Mouse (Mus musculus): ENCODE measurements at regions not wholly inside any gene's neighbourhood (a gene's known extent, or its start where the extent isn't known, plus 50 kb on each side); places are given as distances from the start of the nearest gene placed in this dataset.

GRCm38 (mm10) chr9:27216024-27216423, 60.8 kb upstream of the Jam3 start:
- H3K4me1 ChIP-seq (ENCODE audit: insufficient read depth, low read length): no peaks in the 10 kb centered on the region
- H3K9me3 ChIP-seq (ENCODE audit: low read length): no peaks in the 10 kb centered on the region
- no peak overlapping the region for H3K4me2 ChIP-seq (ENCODE audit: low read depth, low read length, poor library complexity, severe bottlenecking)
- TF ChIP-seq CTCF (IDR thresholded peaks at IDR 0.05): no peak
- peak; percentile 33 for DNase-seq (ENCODE audit: low spot score)
- H3K36me3 ChIP-seq (ENCODE audit: insufficient read depth, low read length): no peaks in the 10 kb centered on the region
- no peak overlapping the region for H3K9ac ChIP-seq (replicated peaks; ENCODE audit: low read length, poor library complexity, severe bottlenecking)
- no peaks in the 10 kb centered on the region for H3K27me3 ChIP-seq (ENCODE audit: insufficient read depth, low read length)
- WGBS: 89% methylated on average over 7 of the region's 7 CpGs
- no peak overlapping the region for H3K27ac ChIP-seq (ENCODE audit: low read depth, low read length)
- no peak overlapping the region for H3K4me3 ChIP-seq (ENCODE audit: low read depth, low read length)
- no peak for ATAC-seq (ENCODE audit: low FRiP score)

- Histone ChIP-seq H3K9ac (replicated peaks; ENCODE audit: low read length, poor library complexity, severe bottlenecking) (no peak overlapping the region), H3K9me3 (ENCODE audit: low read length) (no peaks in the 10 kb centered on the region), H3K36me3 (ENCODE audit: insufficient read depth, low read length) (no peaks in the 10 kb centered on the region), H3K27ac (ENCODE audit: low read depth, low read length) (no peak overlapping the region), H3K4me1 (ENCODE audit: insufficient read depth, low read length) (no peaks in the 10 kb centered on the region), H3K4me3 (ENCODE audit: low read depth, low read length) (no peak overlapping the region), H3K27me3 (ENCODE audit: insufficient read depth, low read length) (no peaks in the 10 kb centered on the region), H3K4me2 (ENCODE audit: low read depth, low read length, poor library complexity, severe bottlenecking) (no peak overlapping the region)
- DNase-seq (ENCODE audit: low spot score) (peak; percentile 8), ATAC-seq (ENCODE audit: low FRiP score) (no peak)
- 76% methylated on average over 3 of the region's 3 CpGs for WGBS
- TF ChIP-seq CTCF (IDR thresholded peaks at IDR 0.05): no peak
Observed at GRCm38 (mm10) chr9:27214023-27214422, 58.8 kb upstream of the Jam3 start.

GRCm38 (mm10) chr9:27208840-27209239, 53.6 kb upstream of the Jam3 start:
- 87% methylated on average over 3 of the region's 3 CpGs for WGBS
- Histone ChIP-seq H3K4me2 (ENCODE audit: low read depth, low read length, poor library complexity, severe bottlenecking) (no peak overlapping the region), H3K27me3 (ENCODE audit: insufficient read depth, low read length) (no peaks in the 10 kb centered on the region), H3K4me1 (ENCODE audit: insufficient read depth, low read length) (peaks cover 5% of the 10 kb centered on the region; the same call in 1 of the 2 replicates), H3K27ac (ENCODE audit: low read depth, low read length) (no peak overlapping the region), H3K9ac (replicated peaks; ENCODE audit: low read length, poor library complexity, severe bottlenecking) (no peak overlapping the region), H3K9me3 (ENCODE audit: low read length) (no peaks in the 10 kb centered on the region), H3K36me3 (ENCODE audit: insufficient read depth, low read length) (no peaks in the 10 kb centered on the region), H3K4me3 (ENCODE audit: low read depth, low read length) (no peak overlapping the region)
- no peak for TF ChIP-seq CTCF (IDR thresholded peaks at IDR 0.05)
- ATAC-seq (ENCODE audit: low FRiP score): no peak
- no peak for DNase-seq (ENCODE audit: low spot score)
